Mouse (Mus musculus) erythroblast, embryonic 14.5 days (primary cell): ENCODE measurements at regions not wholly inside any gene's neighbourhood (a gene's known extent, or its start where the extent isn't known, plus 50 kb on each side); places are given as distances from the start of the nearest gene placed in this dataset.

ENCODE experiments used
- GATA1 ChIP-seq: IDR thresholded peaks from 2 replicates; pipeline ENCODE4 v1.6.1; 2012; ENCODE audit warnings: low read length, inconsistent platforms, mixed read lengths
- TAL1 ChIP-seq: IDR thresholded peaks from 3 replicates; pipeline ENCODE4 v1.6.1; 2012; ENCODE audit warnings: low read length, inconsistent platforms, mixed read lengths

- TF ChIP-seq TAL1: no peak
- no peak for TF ChIP-seq GATA1
Observed at GRCm38 (mm10) chr4:95346722-95347197, 210.5 kb upstream of the Fggy start.
